Mouse (Mus musculus): Measurements from ENCODE around the gene Gprc5d.
A peak's percentile ranks its signal among the peaks of the same experiment; 100 is the strongest.

Gene Gprc5d

DNA sequence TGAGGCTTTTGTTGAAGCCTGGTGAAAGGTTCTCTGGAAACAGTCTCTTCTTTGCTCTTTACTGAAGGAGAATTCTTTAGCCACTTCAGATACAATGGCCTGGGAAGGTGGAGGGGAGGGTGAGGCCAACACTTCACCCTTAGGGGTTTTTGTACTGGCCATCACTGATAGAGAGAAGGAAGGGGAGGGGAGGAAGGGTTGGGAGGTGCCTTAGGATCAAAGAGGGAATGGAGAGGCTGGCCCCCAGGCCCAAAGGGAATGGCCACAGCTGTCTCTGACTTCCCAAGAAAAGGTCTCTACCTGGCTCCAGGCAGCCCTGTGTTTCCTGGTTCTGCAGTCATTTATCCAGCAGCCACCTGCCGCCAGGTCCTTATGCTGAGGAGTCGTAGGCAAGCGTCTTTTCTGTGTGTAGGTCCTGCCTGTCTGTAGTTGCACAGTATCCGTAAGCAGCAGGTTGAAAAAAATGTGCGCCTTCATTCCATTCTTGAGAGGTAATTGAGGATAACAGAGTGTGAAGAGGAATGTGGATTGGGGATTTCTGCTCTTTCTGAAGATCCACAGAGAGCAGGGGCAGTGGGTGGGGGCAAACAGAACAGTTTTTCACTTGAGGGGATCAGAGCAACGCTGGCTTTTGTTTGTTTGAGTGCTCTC, 51.2 kb downstream of the Gprc5d start:
- peak in 1 of 2 experiments; percentile 46 for DNase-seq

- peak; percentile 86 to 87 for DNase-seq
Measured at GRCm38 (mm10) chr6:135065236-135065957, 52.7 kb downstream of the Gprc5d start, which contains the start of gene Gprc5a. Gene Gprc5a (plus strand): TSS chr6:135065651.

GRCm38 (mm10) chr6:135064621-135065020, 53.5 kb downstream of the Gprc5d start:
- no peak for DNase-seq

- no peak for DNase-seq
Measured at GRCm38 (mm10) chr6:135060728-135061127, 57.4 kb downstream of the Gprc5d start.

All from lung, postnatal 4 days (tissue).